Mouse (Mus musculus): ENCODE results near the gene Jdp2. TPM values are rescaled to one million over a fixed set of nuclear protein-coding genes. Genes with fewer than 3 reads are reported as not detected.

Gene Jdp2
- polyA plus RNA-seq (2021; fragmentation: Nextera tagmentation), result 0.80 and 1.5 TPM in 2 replicates
- long read RNA-seq, experiment 1, partial matches to known transcripts, result 1 of 5 reads
- long read RNA-seq, experiment 1, other reads (novel, unspliced or antisense), result 4 of 5 reads
- long read RNA-seq, experiment 2, partial matches to known transcripts, result 0 of 1 reads
- long read RNA-seq, experiment 2, other reads (novel, unspliced or antisense), result 1 of 1 reads

DNA sequence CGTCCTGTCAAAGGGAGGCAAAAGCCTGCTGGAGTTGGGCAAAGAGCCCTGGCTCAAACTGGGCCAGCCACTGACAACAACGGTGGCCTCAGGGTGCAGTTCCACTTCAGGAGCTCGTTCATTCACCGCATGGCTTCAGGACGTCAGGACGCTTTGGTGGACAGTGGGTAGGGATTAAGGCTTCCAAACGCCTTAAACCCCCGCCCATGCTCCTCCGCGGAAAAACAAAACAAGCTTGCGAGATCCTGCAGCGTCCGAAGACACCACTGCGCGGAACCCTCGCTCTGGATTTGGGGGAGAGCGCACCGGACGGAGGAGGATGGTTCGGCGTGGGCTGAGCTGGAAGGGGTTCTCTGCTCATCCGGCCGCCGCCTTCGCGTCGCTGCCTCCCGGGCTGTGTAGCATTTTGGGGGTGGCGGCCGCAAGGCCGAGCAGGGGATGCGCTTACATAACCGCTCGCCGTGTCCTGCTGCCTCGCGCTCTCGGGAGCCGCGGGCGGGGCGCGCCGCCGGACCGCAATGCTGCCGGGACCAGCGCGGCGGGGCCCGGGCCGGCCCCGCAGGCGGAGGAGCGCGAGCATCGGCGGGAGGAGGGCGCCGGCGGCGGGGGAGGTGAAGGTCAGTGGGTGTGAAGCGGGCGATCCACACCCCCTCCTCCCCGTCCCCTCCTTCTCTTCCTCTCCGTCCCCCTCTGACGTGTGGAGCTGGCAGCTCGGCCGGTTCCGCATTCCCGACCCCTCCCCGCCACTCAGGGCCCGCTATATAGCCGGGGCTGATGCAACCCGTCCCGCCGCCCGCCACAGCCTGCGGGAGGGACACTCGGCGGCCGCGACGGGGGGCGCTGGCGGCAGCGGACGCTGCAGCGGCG is at the start of gene Jdp2:
Jdp2 (plus strand) TSS at position 417 of the 867 bp plus-strand sequence.

DNA sequence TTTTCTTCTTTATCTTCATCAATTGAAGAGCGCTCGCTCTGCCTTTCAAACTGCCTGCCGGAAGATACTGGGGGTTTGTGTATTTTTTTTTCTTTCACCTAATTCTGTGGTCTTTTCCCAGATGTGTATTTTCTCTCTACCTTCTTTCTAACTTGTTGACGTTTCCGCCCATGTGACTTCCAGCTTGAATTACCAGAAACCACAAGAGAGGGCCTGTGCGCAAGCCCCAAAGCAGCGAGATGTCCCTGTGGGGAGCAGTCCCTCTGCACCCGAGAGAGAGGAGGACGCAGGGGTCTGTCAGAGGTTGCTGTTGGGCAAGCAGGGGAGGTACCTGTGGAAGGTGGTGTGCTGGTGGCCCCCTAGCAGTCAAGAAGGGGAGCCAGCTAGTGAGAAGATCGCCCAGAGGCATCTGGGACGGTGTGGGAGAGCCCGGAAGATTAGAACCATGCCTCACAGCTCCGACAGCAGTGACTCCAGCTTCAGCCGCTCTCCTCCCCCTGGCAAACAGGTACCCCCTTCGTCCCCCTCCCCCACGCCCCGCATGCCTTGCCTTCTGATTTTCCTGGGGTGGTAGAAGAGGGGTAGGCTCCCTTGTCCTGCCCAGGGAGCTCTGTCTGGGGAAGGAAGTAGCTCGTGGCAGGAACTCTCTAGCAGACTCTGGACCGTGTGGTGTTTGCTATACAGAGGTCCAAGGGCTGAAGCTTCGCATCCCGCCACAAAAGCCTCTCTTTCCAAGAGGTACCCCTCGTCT is 87.8 kb downstream of the Jdp2 start, which contains the start of gene Batf:
Batf (plus strand) TSS at position 204 of the 751 bp plus-strand sequence.

Other genes with a start within 250 kb of the Jdp2 start
- gene Tmed10, start 224.2 kb upstream of the Jdp2 start, polyA plus RNA-seq (2021; fragmentation: Nextera tagmentation), result 122 and 123 TPM in 2 replicates
- gene Fos, start 125.1 kb upstream of the Jdp2 start, polyA plus RNA-seq (2021; fragmentation: Nextera tagmentation), result 19.8 and 39.2 TPM in 2 replicates
- 0.55 and 0.72 TPM in 2 replicates for gene Batf, start 87.6 kb downstream of the Jdp2 start, polyA plus RNA-seq (2021; fragmentation: Nextera tagmentation)
- gene Flvcr2, start 147.5 kb downstream of the Jdp2 start, polyA plus RNA-seq (2021; fragmentation: Nextera tagmentation), result 0.33 and 0.89 TPM in 2 replicates
- gene Erg28, start 225.5 kb downstream of the Jdp2 start, polyA plus RNA-seq (2021; fragmentation: Nextera tagmentation), result 91.2 and 102 TPM in 2 replicates
- gene Ttll5, start 225.6 kb downstream of the Jdp2 start, polyA plus RNA-seq (2021; fragmentation: Nextera tagmentation), result 11.6 and 31.3 TPM in 2 replicates